Mouse (Mus musculus) intestine, embryonic 14.5 days (tissue): ENCODE measurements around the gene Ankrd27. TPM values are rescaled to one million over a fixed set of nuclear protein-coding genes. Genes with fewer than 3 reads are reported as not detected.

Source experiments
- ATAC-seq: fragments of 200-750 bp; cut with Nextera tagmentation; replicated peaks from 2 replicates; pipeline ENCODE4 v1.8.0; 2017; ENCODE audit warnings: low read depth, moderate number of reproducible peaks, moderate TSS enrichment, moderate library complexity; ENCODE audit not compliant: low FRiP score, low TSS enrichment
- DNase-seq: peaks from one replicate; pipeline ENCODE4 v3.0.0-alpha.2; 2018; ENCODE audit warnings: low spot score
- H3K27ac ChIP-seq: fragments of 300-500 bp; sonication (generic); 2 replicates; pipeline ENCODE4 v1.5.1; 2014; ENCODE audit warnings: low read depth, mild to moderate bottlenecking, control low read depth
- H3K27me3 ChIP-seq: fragments of 300-500 bp; sonication (generic); replicated peaks from 2 replicates; pipeline ENCODE4 v1.6.1; 2014; ENCODE audit warnings: low read length, control low read depth; ENCODE audit not compliant: control insufficient read depth, insufficient read depth
- H3K36me3 ChIP-seq: fragments of 300-500 bp; sonication (generic); 2 replicates; pipeline ENCODE4 v1.6.1; 2014; ENCODE audit warnings: low read length, control low read depth; ENCODE audit not compliant: control insufficient read depth, insufficient read depth
- H3K4me1 ChIP-seq: fragments of 300-500 bp; sonication (generic); replicated peaks from 2 replicates; pipeline ENCODE4 v1.6.1; 2014; ENCODE audit warnings: low read length, control low read depth, mixed read lengths; ENCODE audit not compliant: control insufficient read depth, insufficient read depth
- H3K4me2 ChIP-seq: fragments of 300-500 bp; sonication (generic); 2 replicates; pipeline ENCODE4 v1.6.1; 2014; ENCODE audit warnings: low read length
- H3K4me3 ChIP-seq: fragments of 300-500 bp; sonication (generic); 2 replicates; pipeline ENCODE4 v1.5.1; 2014; ENCODE audit warnings: low read depth, low read length, control low read depth, mixed read lengths
- H3K9ac ChIP-seq: fragments of 300-500 bp; sonication (generic); 2 replicates; pipeline ENCODE4 v1.6.1; 2014; ENCODE audit warnings: mild to moderate bottlenecking, low read length
- H3K9me3 ChIP-seq: fragments of 300-500 bp; sonication (generic); 2 replicates; pipeline ENCODE4 v1.6.1; 2016; ENCODE audit warnings: low read length, control low read depth; ENCODE audit not compliant: control insufficient read depth
- WGBS: fragments of 180-500 bp; shearing (Covaris S2); extraction: QIAGEN DNeasy Blood & Tissue Kit; methylation state at CpG from one replicate; pipeline ENCODE4 v1.1.7; 2014; 5-methylcytosine and 5-hydroxymethylcytosine counted together
- polyA plus RNA-seq: library from polyadenylated mRNA; unstranded; fragments of >200 nt; fragmentation: Nextera tagmentation; extraction: Ambion mirVana; gene quantifications from 2 replicates; pipeline ENCODE4 v1.2.1, GENCODE M21; 2014

Ankrd27 gene
- 41.4 and 43.5 TPM in 2 replicates for polyA plus RNA-seq

- peak within 1 kb of the TSS; percentile 94 for H3K4me3 ChIP-seq
- H3K4me2 ChIP-seq: peak within 1 kb of the TSS; percentile 100
- no peaks in the 10 kb centered on the region for H3K36me3 ChIP-seq
- 2% methylated on average over 49 of the region's 49 CpGs for WGBS
- H3K9me3 ChIP-seq: no peaks in the 10 kb centered on the region
- ATAC-seq: peak; percentile 97
- H3K27ac ChIP-seq: peak within 1 kb of the TSS; percentile 51
- peak within 1 kb of the TSS; percentile 76 for H3K9ac ChIP-seq
- H3K4me1 ChIP-seq: peaks cover 6% of the 10 kb centered on the region
- peak; percentile 95 for DNase-seq
- H3K27me3 ChIP-seq: peaks cover 22% of the 10 kb centered on the region
Measured at GRCm38 (mm10) chr7:35586055-35586905, at the start of gene Ankrd27. Gene Ankrd27 (plus strand): TSS chr7:35586244.

GRCm38 (mm10) chr7:35537562-35537961 is 48.5 kb upstream of the Ankrd27 start, which contains the start of gene Tdrd12:
Gene Tdrd12 (minus strand): TSS chr7:35537745.
- DNase-seq: no peak
- H3K27ac ChIP-seq: no peak within 1 kb of the TSS
- H3K4me2 ChIP-seq: no peak within 1 kb of the TSS
- WGBS: 94% methylated on average over 17 of the region's 17 CpGs
- H3K4me1 ChIP-seq: no peaks in the 10 kb centered on the region
- no peak within 1 kb of the TSS for H3K4me3 ChIP-seq
- no peak within 1 kb of the TSS for H3K9ac ChIP-seq
- H3K36me3 ChIP-seq: no peaks in the 10 kb centered on the region
- ATAC-seq: no peak
- H3K9me3 ChIP-seq: no peaks in the 10 kb centered on the region
- H3K27me3 ChIP-seq: no peaks in the 10 kb centered on the region

GRCm38 (mm10) chr7:35545881-35546280 is 40.2 kb upstream of the Ankrd27 start:
- DNase-seq (peak; percentile 69), ATAC-seq (0 out of 2 replicates have a peak, but pooled peaks have one; percentile 19)
- no peak overlapping the region for H3K4me3 ChIP-seq
- no peaks in the 10 kb centered on the region for H3K4me1 ChIP-seq
- peaks cover 41% of the 10 kb centered on the region for H3K36me3 ChIP-seq
- WGBS: 31% methylated on average over 4 of the region's 4 CpGs
- no peak overlapping the region for H3K4me2 ChIP-seq
- H3K9ac ChIP-seq: no peak overlapping the region
- H3K9me3 ChIP-seq: no peaks in the 10 kb centered on the region
- H3K27me3 ChIP-seq: no peaks in the 10 kb centered on the region
- no peak overlapping the region for H3K27ac ChIP-seq

- Histone ChIP-seq H3K36me3 (peaks cover 27% of the 10 kb centered on the region), H3K27ac (no peak overlapping the region), H3K9ac (no peak overlapping the region), H3K4me3 (peak overlapping the region; percentile 90), H3K4me2 (peak overlapping the region; percentile 94), H3K27me3 (no peaks in the 10 kb centered on the region), H3K4me1 (peaks cover 16% of the 10 kb centered on the region), H3K9me3 (no peaks in the 10 kb centered on the region)
- ATAC-seq (no peak), DNase-seq (no peak)
- WGBS: 59% methylated on average over 10 of the region's 10 CpGs
Measured at GRCm38 (mm10) chr7:35553751-35554604, 32.1 kb upstream of the Ankrd27 start.

- 2% methylated on average over 28 of the region's 28 CpGs for WGBS
Measured at GRCm38 (mm10) chr7:35554605-35555175, 31.4 kb upstream of the Ankrd27 start.

GRCm38 (mm10) chr7:35555224-35556204 is 30.5 kb upstream of the Ankrd27 start:
- Histone ChIP-seq H3K9ac (peak overlapping the region; percentile 97), H3K27me3 (no peaks in the 10 kb centered on the region), H3K4me3 (peak overlapping the region; percentile 90), H3K36me3 (peaks cover 12% of the 10 kb centered on the region), H3K27ac (peak overlapping the region; percentile 99), H3K9me3 (no peaks in the 10 kb centered on the region), H3K4me1 (peaks cover 16% of the 10 kb centered on the region), H3K4me2 (peak overlapping the region; percentile 94)
- ATAC-seq: peak; percentile 92
- DNase-seq: peak; percentile 94
- under 1% methylated on average over 91 of the region's 93 CpGs for WGBS

More at GRCm38 (mm10) chr7:35554605-35555175, 31.4 kb upstream of the Ankrd27 start:
- H3K27me3 ChIP-seq: no peaks in the 10 kb centered on the region
- ATAC-seq (peak; percentile 48; the same call in 1 of the 2 replicates), DNase-seq (peak; percentile 62)
- peak overlapping the region; percentile 94 for H3K4me2 ChIP-seq
- peaks cover 16% of the 10 kb centered on the region for H3K4me1 ChIP-seq
- peak overlapping the region; percentile 97 for H3K9ac ChIP-seq
- H3K36me3 ChIP-seq: peaks cover 20% of the 10 kb centered on the region
- peak overlapping the region; percentile 90 for H3K4me3 ChIP-seq
- H3K9me3 ChIP-seq: no peaks in the 10 kb centered on the region
- H3K27ac ChIP-seq: peak overlapping the region; percentile 99

GRCm38 (mm10) chr7:35556205-35556603 is 29.8 kb upstream of the Ankrd27 start, which contains the start of gene Nudt19:
Gene Nudt19 (minus strand): TSS chr7:35556304.
- DNase-seq (no peak), ATAC-seq (no peak)
- Histone ChIP-seq H3K9ac (peak within 1 kb of the TSS; percentile 97), H3K4me3 (peak within 1 kb of the TSS; percentile 90), H3K4me1 (peaks cover 16% of the 10 kb centered on the region), H3K4me2 (peak within 1 kb of the TSS; percentile 94), H3K9me3 (no peaks in the 10 kb centered on the region), H3K36me3 (peaks cover 5% of the 10 kb centered on the region), H3K27me3 (no peaks in the 10 kb centered on the region), H3K27ac (peak within 1 kb of the TSS; percentile 99)
- 63% methylated on average over 4 of the region's 4 CpGs for WGBS
